Mouse (Mus musculus) lung, adult 10 weeks (tissue): ENCODE measurements around the gene Ddx41. TPM values are rescaled to one million over a fixed set of nuclear protein-coding genes. Genes with fewer than 3 reads are reported as not detected.

Experiments used
- polyA plus RNA-seq: library from polyadenylated mRNA; stranded (reverse); fragments of 350-450 nt; fragmentation: Illumina TruSeq; extraction: RNeasy Lipid Tissue Mini Kit (QIAGEN cat#74804); gene quantifications from one replicate; pipeline ENCODE4 v1.2.3, GENCODE M21; 2014; ENCODE audit warnings: low read depth, low replicate concordance; ENCODE audit not compliant: insufficient read depth

Ddx41 gene
- 22.7 TPM for polyA plus RNA-seq

GRCm38 (mm10) chr13:55536194-55537175 is at the start of gene Ddx41:
Gene Ddx41 (minus strand): TSS chr13:55536658.

GRCm38 (mm10) chr13:55573432-55573831 is 37.0 kb upstream of the Ddx41 start, which contains the start of gene Tmed9:
Gene Tmed9 (plus strand): TSS chr13:55573732.

GRCm38 (mm10) chr13:55571027-55571751 is 34.7 kb upstream of the Ddx41 start, which contains the start of gene Fam193b:
Gene Fam193b (minus strand): TSS chr13:55571120.

GRCm38 (mm10) chr13:55529198-55529915 is 7.1 kb downstream of the Ddx41 start, which contains the start of gene Dok3:
Gene Dok3 (minus strand): TSS chr13:55529296.

GRCm38 (mm10) chr13:55513111-55513748 is 23.2 kb downstream of the Ddx41 start, which contains the start of gene Pdlim7:
Gene Pdlim7 (minus strand): TSS chr13:55513676.

GRCm38 (mm10) chr13:55487578-55488498 is 48.6 kb downstream of the Ddx41 start, which contains the start of gene Dbn1:
Gene Dbn1 (minus strand): TSS chr13:55488111.

Other genes starting within 250 kb of the Ddx41 start
- gene Prelid1, start 216.2 kb downstream of the Ddx41 start, polyA plus RNA-seq, result 118 TPM
- 54.5 TPM for gene Rab24, start 214.7 kb downstream of the Ddx41 start, polyA plus RNA-seq
- 1.1 TPM for gene Mxd3, start 206.8 kb downstream of the Ddx41 start, polyA plus RNA-seq
- 46.3 TPM for gene Lman2, start 173.9 kb downstream of the Ddx41 start, polyA plus RNA-seq
- gene Rgs14, start 166.9 kb downstream of the Ddx41 start, polyA plus RNA-seq, result 6.5 TPM
- gene Slc34a1, start 138.5 kb downstream of the Ddx41 start, polyA plus RNA-seq, result not detected
- not detected for gene Pfn3, start 121.4 kb downstream of the Ddx41 start, polyA plus RNA-seq
- 0.11 TPM for gene F12, start 109.9 kb downstream of the Ddx41 start, polyA plus RNA-seq
- 26.2 TPM for gene Grk6, start 91.6 kb downstream of the Ddx41 start, polyA plus RNA-seq
- gene Prr7, start 72.4 kb downstream of the Ddx41 start, polyA plus RNA-seq, result 1.3 TPM
- gene Dbn1, start 48.5 kb downstream of the Ddx41 start, polyA plus RNA-seq, result 5.0 TPM
- gene Pdlim7, start 23.0 kb downstream of the Ddx41 start, polyA plus RNA-seq, result 31.3 TPM
- 17.2 TPM for gene Dok3, start 7.4 kb downstream of the Ddx41 start, polyA plus RNA-seq
- gene Fam193b, start 34.5 kb upstream of the Ddx41 start, polyA plus RNA-seq, result 54.6 TPM
- 140 TPM for gene Tmed9, start 37.1 kb upstream of the Ddx41 start, polyA plus RNA-seq
- gene B4galt7, start 63.2 kb upstream of the Ddx41 start, polyA plus RNA-seq, result 12.9 TPM
- gene Caml, start 86.3 kb upstream of the Ddx41 start, polyA plus RNA-seq, result 28.7 TPM
- gene Ddx46, start 98.4 kb upstream of the Ddx41 start, polyA plus RNA-seq, result 12.5 TPM
- gene B230219D22Rik, start 156.5 kb upstream of the Ddx41 start, polyA plus RNA-seq, result 31.7 TPM
- 49.7 TPM for gene Txndc15, start 178.0 kb upstream of the Ddx41 start, polyA plus RNA-seq
- gene Pcbd2, start 190.7 kb upstream of the Ddx41 start, polyA plus RNA-seq, result 52.6 TPM
- gene Catsper3, start 247.9 kb upstream of the Ddx41 start, polyA plus RNA-seq, result not detected